Mouse (Mus musculus): ENCODE data around the gene Spred1.

The Spred1 gene

DNA sequence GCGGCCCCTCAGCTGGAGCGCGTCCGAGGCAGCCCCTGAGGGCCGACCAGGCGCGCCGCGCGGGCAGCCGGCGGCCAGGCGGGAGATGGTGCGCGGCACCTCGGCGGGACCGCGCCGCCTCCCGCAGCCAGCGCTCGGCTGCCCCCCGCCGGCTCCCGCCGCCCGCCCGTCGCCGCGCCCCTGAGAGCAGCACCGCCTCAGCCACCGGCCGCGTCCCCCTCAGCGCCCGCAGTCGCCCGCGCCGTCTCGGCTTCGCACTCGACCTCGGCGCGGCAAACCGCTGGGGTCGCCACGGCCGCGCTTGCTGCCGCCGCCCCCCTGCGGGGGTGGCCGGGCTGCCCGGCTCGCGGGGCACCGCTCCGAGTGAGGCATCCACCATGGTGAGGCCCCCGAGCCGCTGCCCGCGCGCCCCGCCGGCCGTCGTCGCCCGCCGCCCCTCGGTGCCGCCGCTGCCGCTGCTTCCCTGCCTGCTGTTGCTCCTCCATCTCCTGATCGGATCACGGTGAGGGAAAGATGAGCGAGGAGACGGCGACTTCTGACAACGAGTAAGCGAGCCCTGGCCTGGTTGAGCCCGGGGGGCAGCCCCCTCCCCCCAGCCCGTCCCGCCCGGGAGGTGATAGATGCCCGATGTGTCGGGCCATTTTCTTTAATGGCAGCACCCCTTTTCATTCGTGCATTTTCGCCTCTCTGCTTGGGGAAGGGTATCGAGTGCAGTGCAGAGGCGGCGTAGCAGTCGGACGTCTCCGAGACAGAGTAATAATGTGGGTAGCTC is at the start of gene Spred1:
Gene Spred1 (plus strand): TSS at position 163 of the 772 bp plus-strand sequence.
- DNase-seq (ENCODE audit: low spot score in 2 of 2): peak; percentile 54 to 58

- no peak for DNase-seq (ENCODE audit: low spot score in 2 of 2)
Observed at GRCm38 (mm10) chr2:117071596-117071995, 49.6 kb upstream of the Spred1 start.

DNA sequence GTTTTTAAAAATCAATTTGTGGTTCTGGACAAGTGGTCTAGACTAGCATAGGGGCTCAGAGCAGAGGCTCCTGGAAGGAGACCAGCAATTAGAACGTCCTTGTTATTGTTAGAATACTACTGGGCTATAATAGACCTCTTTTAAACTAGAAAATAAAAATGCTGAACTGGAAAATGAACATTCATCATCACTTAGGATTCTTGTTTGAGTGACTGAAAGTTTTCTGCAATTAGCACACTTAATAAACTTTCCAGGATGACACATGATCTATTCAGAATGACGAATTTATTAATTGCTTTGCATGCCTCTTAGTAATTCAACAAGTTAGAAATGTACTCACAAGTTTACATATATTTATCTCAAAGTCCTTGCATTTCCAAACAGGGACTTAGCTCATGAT is 42.5 kb upstream of the Spred1 start:
- DNase-seq (ENCODE audit: low spot score in 2 of 2): no peak

- DNase-seq (ENCODE audit: low spot score in 2 of 2): no peak
Observed at GRCm38 (mm10) chr2:117079621-117080020, 41.6 kb upstream of the Spred1 start.

- DNase-seq (ENCODE audit: low spot score in 2 of 2): no peak
Observed at GRCm38 (mm10) chr2:117086002-117086765, 35.0 kb upstream of the Spred1 start.

- no peak for DNase-seq (ENCODE audit: low spot score in 2 of 2)
Observed at GRCm38 (mm10) chr2:117086766-117087457, 34.3 kb upstream of the Spred1 start.

GRCm38 (mm10) chr2:117087458-117087820 is 33.7 kb upstream of the Spred1 start:
- no peak for DNase-seq (ENCODE audit: low spot score in 2 of 2)

- no peak for DNase-seq (ENCODE audit: low spot score in 2 of 2)
Observed at GRCm38 (mm10) chr2:117089482-117089881, 31.7 kb upstream of the Spred1 start.

DNA sequence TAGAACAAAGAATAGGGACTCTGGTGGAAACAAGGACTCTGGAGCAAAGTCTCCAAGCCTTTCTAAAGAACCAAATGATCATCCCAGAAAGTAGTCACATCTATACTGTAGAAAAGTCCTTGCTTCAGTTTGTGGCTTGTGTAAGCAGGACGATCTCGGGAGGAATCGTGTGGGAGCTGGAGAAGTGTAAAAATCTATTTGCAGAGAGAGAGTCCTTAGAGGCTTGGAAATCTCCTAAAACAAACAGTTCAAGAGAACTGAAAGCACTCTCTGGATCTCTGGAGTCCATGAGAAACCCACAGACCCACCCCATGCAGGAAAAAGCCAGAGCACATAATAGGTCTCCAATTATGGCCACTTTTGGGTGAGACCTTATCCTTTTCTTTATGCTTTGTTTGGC is 31.1 kb upstream of the Spred1 start:
- DNase-seq (ENCODE audit: low spot score in 2 of 2): no peak

DNA sequence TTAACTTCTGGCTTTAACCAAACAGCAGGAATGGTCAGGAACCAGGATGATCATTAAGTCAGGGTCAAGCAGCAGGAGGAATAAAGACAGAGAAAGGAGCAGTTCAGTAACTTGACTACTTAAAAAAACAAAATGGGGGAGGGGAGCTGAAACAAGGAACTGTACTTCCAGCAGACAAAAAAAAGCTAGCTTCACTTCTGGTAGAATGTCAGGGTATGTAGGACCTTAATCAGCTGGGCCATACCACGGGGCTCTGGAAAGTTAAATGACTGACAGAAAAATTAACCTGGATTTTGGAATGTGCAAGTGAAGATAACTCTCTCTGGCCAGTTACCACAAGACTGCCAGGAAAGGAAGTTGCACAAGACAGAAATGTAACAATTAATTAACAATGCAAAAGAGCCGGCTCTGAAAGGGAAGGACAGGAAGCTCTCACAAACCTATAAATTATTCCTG is 28.2 kb upstream of the Spred1 start:
- no peak for DNase-seq (ENCODE audit: low spot score in 2 of 2)

DNA sequence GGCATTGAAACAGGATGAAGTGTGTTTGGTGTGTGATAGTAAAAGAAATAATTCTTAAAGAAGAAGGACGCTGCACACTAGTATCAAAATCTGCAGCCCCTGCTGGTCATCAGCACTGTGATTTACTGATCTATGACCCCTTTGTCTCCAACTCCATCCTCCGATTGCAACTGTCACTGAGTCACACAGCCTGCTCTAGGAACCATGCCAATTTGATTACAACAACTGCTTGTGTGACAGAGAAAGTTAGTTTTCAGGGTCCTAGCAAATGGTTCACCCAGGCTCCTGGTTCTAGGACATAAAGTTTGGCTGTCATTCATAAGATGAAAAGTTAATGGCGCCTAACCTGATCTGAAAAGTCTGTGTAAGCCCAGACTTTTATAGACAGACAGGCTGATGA is 25.7 kb upstream of the Spred1 start:
- no peak for DNase-seq (ENCODE audit: low spot score in 2 of 2)

DNA sequence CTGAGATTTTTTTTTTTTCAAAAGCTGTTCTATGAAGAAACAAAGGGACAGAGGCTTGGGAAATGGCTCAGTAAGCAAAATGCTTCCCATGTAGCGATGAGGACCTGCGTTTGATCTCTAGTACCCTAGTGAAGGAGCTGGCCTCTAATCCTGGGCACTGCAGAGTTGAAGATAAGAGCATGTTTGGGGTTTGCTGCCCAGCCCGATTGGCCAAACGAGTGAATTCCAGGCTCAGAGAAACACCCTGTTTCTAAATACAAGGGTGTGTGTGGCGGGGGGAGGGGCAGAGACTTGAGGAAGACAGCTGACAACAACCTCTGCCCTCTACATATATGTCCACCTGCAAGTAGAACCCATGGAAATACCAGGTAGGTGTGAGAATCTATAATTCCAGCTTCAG is 23.9 kb upstream of the Spred1 start:
- DNase-seq (ENCODE audit: low spot score in 2 of 2): no peak

GRCm38 (mm10) chr2:117099316-117099715 is 21.9 kb upstream of the Spred1 start:
- DNase-seq (ENCODE audit: low spot score in 2 of 2): no peak

DNA sequence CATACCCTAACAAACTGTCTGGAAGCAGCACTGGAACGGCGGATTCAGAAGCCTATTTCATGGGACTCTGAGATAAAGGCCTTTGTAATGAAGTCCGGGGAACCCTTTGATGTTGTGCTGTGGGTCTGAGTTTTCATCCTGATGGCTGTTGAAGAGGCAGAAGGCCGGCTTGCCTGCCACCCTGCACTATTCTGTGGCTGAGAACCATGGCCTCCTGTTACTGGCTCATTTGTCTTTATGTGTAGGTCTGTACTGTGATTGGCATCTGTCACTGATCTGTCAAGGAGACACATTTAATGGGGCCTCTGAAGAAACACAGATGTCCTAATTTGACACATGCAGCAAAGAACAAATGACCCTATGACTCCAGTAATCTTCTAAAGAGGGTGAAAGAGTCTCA is 17.7 kb upstream of the Spred1 start:
- no peak for DNase-seq (ENCODE audit: low spot score in 2 of 2)

- no peak for DNase-seq (ENCODE audit: low spot score in 2 of 2)
Observed at GRCm38 (mm10) chr2:117105407-117105806, 15.8 kb upstream of the Spred1 start.

DNA sequence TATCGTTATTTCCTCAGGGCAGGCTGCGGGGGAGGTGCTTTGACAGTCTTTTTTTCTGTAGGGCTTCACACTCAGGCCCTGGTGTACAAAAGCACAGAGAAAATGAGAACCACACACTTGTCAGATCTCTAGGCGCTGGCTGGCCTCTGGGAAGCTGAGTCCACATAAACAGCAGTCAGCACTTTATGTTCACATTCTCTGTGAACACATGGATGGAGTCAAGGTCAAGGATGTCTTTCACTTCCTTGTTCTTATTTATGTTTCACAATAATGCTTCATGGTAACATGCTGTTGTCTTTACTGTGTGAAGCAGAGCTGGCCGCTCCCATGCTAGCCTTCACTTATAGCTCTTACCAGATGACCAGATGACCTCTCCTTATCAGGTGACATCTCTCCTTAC is 13.1 kb upstream of the Spred1 start:
- peak in 1 of 2 experiments; percentile 19 for DNase-seq (ENCODE audit: low spot score in 2 of 2)

- no peak for DNase-seq (ENCODE audit: low spot score in 2 of 2)
Observed at GRCm38 (mm10) chr2:117109296-117109695, 11.9 kb upstream of the Spred1 start.

GRCm38 (mm10) chr2:117110355-117110866 is 10.8 kb upstream of the Spred1 start:
- DNase-seq (ENCODE audit: low spot score in 2 of 2): no peak

DNA sequence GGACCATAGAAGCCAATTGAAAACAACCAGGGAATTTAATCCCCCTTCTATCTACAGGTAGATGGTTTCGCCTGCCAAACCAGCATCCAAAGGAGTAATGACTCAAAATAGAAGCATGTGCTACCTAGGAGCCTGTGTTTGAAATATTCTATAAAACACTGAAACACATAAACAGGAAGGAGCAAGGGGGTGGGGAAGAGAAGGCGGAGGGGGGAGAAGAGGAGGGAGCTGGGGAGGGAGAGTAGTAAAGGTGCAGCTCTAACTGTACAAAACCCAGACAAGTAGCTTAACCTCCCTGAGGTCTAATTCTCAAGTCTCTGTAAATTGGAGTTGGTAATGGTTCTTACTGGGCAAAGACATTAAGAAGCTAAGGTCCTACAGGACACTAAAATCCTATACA is 7.9 kb upstream of the Spred1 start:
- no peak for DNase-seq (ENCODE audit: low spot score in 2 of 2)

- no peak for DNase-seq (ENCODE audit: low spot score in 2 of 2)
Observed at GRCm38 (mm10) chr2:117113762-117114161, 7.4 kb upstream of the Spred1 start.

DNA sequence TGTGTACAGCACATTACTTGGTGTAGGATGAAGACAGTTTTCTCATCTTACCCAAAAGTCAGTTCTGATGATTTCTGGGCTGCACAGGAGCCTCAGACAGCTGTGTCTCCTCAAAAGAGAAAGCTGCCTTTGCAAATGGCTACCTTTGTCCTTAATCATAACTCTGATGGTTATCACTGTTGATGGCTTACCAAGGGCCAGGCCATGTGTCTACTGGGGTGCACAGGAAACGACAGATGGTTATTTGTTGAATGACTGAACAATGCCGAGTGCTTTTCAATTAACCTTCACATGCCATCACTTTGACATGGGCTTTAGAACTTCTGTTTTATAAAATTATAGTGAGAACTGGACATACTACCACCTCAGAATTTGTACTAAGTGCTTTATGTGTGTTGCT is 2.7 kb upstream of the Spred1 start:
- DNase-seq (ENCODE audit: low spot score in 2 of 2): no peak

Measured in spleen, postnatal 10 days (tissue).